8 mouse cellular contexts compared by ENCODE assay signal in genomic region chr4:48047766-48048371, GRCm38 (mm10). TPM values are rescaled to one million over a fixed set of nuclear protein-coding genes. Genes with fewer than 3 reads are reported as not detected.
DNase-seq lines count a peak whose midpoint lies in the region; ATAC-seq and TF ChIP-seq lines count a peak whose summit lies in the region.

No protein-coding gene starts in this region.

- WGBS in intestine, postnatal 0 days = 1% methylated on average over 30 of the region's 30 CpGs
- 5% methylated on average over 30 of the region's 30 CpGs for WGBS in small intestine, adult 2 months

- no peaks in the 10 kb centered on the region; the same call in 1 of the 2 replicates for H3K36me3 ChIP-seq in intestine, postnatal 0 days (ENCODE audit: control insufficient read depth, insufficient read depth)
- no peaks in the 10 kb centered on the region for H3K36me3 ChIP-seq in small intestine, adult 2 months (ENCODE audit: control insufficient read depth, insufficient read depth, low read length)

- H3K27ac ChIP-seq in intestine, postnatal 0 days (ENCODE audit: low read depth, low read length) = no peak overlapping the region
- no peak overlapping the region for H3K27ac ChIP-seq in small intestine, adult 2 months (ENCODE audit: insufficient read depth, low read depth, low read length)

- H3K9ac ChIP-seq in intestine, postnatal 0 days (ENCODE audit: low read depth, low read length) = no peak overlapping the region

- no peak for TF ChIP-seq CTCF in intestine, postnatal 0 days (IDR thresholded peaks at IDR 0.05; ENCODE audit: low read depth)
- no peak for TF ChIP-seq CTCF in small intestine, adult 2 months (IDR thresholded peaks at IDR 0.05; ENCODE audit: extremely low read depth, insufficient read length, insufficient replicate concordance, low read depth, low read length)

- TF ChIP-seq POLR2A in small intestine, adult 2 months (IDR thresholded peaks at IDR 0.05; ENCODE audit: low read depth, low read length) = no peak

- H3K9me3 ChIP-seq in intestine, postnatal 0 days (ENCODE audit: control insufficient read depth) = no peaks in the 10 kb centered on the region

- peaks cover 77% of the 10 kb centered on the region for H3K27me3 ChIP-seq in intestine, postnatal 0 days (replicated peaks; ENCODE audit: control insufficient read depth, insufficient read depth, low read length)
- peaks cover 55% of the 10 kb centered on the region for H3K27me3 ChIP-seq in small intestine, adult 2 months (ENCODE audit: control insufficient read depth, insufficient read depth, low read length)

- DNase-seq in right cerebral cortex, postnatal 10 days (ENCODE audit: low spot score in 2 of 2) = peak; percentile 51 to 54
- DNase-seq in right cerebral cortex, postnatal 36 days (ENCODE audit: low spot score in 2 of 2) = no peak
- DNase-seq in cerebellum, adult 8-10 months = peak; percentile 37
- DNase-seq in heart, adult 18-20 months = peak; percentile 16 to 34
- DNase-seq in lung, postnatal 10 days = peak; percentile 48
- no peak for DNase-seq in yolk sac, embryonic 10.5 days (ENCODE audit: low spot score)

- ATAC-seq in intestine, postnatal 0 days = no peak

- H3K4me1 ChIP-seq in intestine, postnatal 0 days (replicated peaks; ENCODE audit: control insufficient read depth, insufficient read depth, low read length) = 0 out of 2 replicates have a peak, but pooled peaks cover 8% of the 10 kb centered on the region
- H3K4me1 ChIP-seq in small intestine, adult 2 months (ENCODE audit: control insufficient read depth, insufficient read depth, insufficient read length, low read length) = peaks cover 8% of the 10 kb centered on the region

- peak overlapping the region; percentile 78 for H3K4me3 ChIP-seq in intestine, postnatal 0 days (ENCODE audit: low read depth, low read length)
- H3K4me3 ChIP-seq in small intestine, adult 2 months (ENCODE audit: low read depth, low read length) = peak overlapping the region; percentile 51; the same call in 1 of the 2 replicates

- peak overlapping the region; percentile 99 for H3K4me2 ChIP-seq in intestine, postnatal 0 days (replicated peaks; ENCODE audit: low read depth)

RNA-seq across cellular contexts. Expression of gene Nr4a3, which starts 2.9 kb away (rescaled TPM):
- 1 to 10 TPM; 5.8 to 6.7 TPM for total RNA-seq in heart, adult 18-20 months (2021)
- polyA plus RNA-seq in intestine, postnatal 0 days (2015; fragmentation: Nextera tagmentation; extraction: Ambion mirVana) = 0.27 and 0.42 TPM in 2 replicates
- 2.2 and 3.9 TPM in 2 replicates for polyA plus RNA-seq in small intestine, adult 2 months (2012; rRNA removed)

Comparison
In these comparisons a context has a peak if more than half of its experiments do, and no peak if none do; other contexts are left out.
1. DNase-seq: peak in right cerebral cortex, postnatal 10 days (2 of 2), cerebellum, adult 8-10 months (single experiment), heart, adult 18-20 months (2 of 2) and lung, postnatal 10 days (single experiment); none in right cerebral cortex, postnatal 36 days (0 of 2) and yolk sac, embryonic 10.5 days (single experiment).